Mouse (Mus musculus): ENCODE data around the gene Gm26920.
A peak's percentile ranks its signal among the peaks of the same experiment; 100 is the strongest.
"Not testable (repeated sequence)": the region's sequence is repeated elsewhere in the genome, so short reads cannot be mapped to it uniquely, and the experiment has no call there.

Gm26920 gene

GRCm38 (mm10) chr7:30090092-30090969, at the start of gene Gm26920, which contains the start of gene Zfp566:
Gene Gm26920 (minus strand): TSS chr7:30090410.
Gene Zfp566 (minus strand): TSS chr7:30090527.
- DNase-seq (ENCODE audit: low spot score in 2 of 2): peak; percentile 89 to 95

- DNase-seq (ENCODE audit: low spot score in 2 of 2): no peak
Measured at GRCm38 (mm10) chr7:30136826-30137225, 46.6 kb upstream of the Gm26920 start.

GRCm38 (mm10) chr7:30132396-30132795, 42.2 kb upstream of the Gm26920 start:
- no peak for DNase-seq (ENCODE audit: low spot score in 2 of 2)

DNA sequence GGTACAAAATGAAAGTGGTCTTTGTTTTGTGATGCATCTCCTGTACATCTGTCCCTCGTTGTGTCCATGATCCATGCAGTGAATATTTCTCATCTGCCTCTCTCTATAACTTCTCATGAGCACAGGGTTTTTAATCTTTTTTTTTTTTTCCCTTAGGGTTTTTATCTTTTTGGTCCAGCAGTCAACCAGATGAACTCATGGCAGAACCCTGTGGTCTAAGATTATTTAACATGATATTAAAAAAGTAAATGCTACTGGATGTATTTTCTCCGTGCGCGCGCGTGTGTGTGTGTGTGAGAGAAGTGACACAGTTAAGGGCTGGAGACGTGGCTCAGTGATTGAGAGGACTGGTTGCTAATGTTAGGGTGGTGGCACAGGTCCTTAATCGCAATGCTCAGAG, 39.7 kb upstream of the Gm26920 start:
- no peak for DNase-seq (ENCODE audit: low spot score in 2 of 2)

DNA sequence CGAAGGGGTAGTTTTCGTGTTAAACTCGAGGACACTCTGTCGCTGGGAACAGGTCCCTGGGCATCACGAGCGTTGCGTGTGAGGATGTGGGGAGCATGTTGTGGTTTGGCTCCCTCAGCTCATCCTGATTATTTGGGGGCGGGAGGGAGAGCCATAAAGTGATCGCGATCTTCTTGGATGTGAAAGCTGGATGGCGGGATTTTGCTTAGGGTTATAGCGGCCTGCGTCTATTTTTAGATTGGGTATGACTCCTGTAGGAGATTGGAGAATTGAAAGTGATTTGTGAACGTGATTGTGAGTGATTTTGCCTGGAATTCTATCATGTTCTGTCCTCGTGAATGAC, 31.9 kb upstream of the Gm26920 start:
- DNase-seq (ENCODE audit: low spot score in 2 of 2): no peak

DNA sequence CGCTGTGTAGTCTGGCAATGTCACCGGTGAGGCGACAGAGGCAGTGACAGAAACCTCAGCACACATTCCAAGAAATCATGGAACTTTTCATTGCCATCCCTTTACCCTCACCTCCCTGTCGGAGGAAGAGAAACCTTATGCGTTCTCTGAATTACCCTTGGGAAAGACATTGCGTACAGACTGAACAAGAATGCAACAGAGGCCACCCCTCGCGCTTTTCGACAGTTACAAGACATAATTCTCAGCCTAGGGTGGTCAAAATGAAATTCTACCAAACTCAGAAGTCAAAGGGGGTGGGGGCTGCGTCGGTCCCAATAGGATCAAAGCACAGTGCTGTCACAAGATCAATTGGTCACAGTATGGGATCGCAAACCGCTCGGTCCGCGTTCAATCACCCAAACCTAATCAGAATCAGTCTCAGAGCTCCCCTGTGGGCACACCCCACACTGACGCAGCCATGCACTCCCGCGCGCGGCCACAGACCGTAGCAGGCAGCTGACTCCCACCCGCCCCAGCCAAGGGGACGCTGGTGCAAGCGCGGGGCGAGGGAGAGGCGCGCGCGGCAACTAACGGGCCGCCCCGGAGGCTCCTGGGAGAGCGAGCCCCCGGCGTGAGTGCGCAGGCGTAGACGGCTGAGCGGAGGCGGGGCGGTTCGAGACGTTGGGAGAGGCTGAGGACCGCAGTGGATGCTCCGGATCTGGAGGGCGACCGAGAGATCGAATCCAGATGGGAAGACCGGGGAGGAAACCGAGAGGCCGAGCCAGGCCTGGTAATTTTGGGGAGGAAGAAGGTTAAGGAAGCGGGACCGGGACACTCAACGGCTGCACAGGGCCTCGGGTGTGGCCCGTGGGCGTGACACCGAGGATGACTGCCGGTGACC, 31.3 kb upstream of the Gm26920 start, which contains the start of gene Zfp382:
Gene Zfp382 (plus strand): TSS at position 635 of the 880 bp plus-strand sequence.
- peak; percentile 81 to 90 for DNase-seq (ENCODE audit: low spot score in 2 of 2)

GRCm38 (mm10) chr7:30117935-30118334, 27.7 kb upstream of the Gm26920 start:
- not testable (repeated sequence) for DNase-seq (ENCODE audit: low spot score in 2 of 2)

GRCm38 (mm10) chr7:30116076-30116475, 25.9 kb upstream of the Gm26920 start:
- no peak for DNase-seq (ENCODE audit: low spot score in 2 of 2)

DNA sequence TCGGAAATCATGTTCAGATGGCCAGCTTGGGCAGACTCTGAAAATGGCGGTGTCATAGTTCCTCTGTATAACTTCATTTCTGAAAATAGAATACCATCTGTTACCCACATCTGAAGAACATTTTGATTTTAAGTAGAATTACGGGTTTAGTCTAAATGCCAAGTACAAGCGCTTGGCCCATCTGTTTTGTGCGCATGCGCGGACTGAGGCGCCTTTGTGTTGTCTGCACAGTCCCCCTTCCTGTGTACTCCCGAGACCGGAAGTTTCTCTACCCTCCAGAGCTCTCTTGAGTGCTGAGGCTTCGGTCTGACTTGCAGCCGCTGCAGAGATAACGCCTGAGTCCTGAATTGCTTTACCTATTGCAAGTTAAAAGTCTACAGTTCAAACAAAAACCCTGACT, 9.1 kb upstream of the Gm26920 start:
- DNase-seq (ENCODE audit: low spot score in 2 of 2): peak; percentile 66 to 71

DNA sequence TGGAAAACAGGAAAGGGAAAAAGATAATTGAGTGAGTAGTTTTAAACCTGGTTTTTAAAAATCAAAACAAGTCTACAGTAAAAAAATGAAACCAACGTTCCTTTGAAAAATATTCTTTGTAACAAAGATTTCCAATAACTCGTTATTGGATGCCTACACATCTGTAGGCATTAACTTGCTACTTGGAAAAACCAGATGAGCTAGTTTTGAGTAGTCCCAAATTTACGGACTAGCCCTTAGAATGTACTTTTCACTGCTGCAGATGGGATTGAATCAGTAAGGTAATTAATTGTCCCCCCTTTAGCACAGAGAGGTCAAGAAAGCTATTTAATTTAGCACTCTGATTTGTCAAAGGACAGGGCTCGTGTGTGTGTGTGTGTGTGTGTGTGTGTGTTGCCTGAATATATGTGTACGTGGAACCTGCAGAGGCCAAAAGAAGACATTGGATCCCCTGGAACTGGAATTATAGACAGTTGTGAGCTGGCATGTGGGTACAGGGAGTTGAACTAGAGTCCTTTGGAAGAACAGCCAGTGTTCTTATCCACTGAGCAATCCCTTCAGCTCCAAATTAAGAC, 5.4 kb upstream of the Gm26920 start:
- DNase-seq (ENCODE audit: low spot score in 2 of 2): no peak

GRCm38 (mm10) chr7:30094646-30095429, 4.6 kb upstream of the Gm26920 start, which contains the start of gene Zfp260:
Gene Zfp260 (plus strand): TSS chr7:30094777.
- peak; percentile 87 to 91 for DNase-seq (ENCODE audit: low spot score in 2 of 2)

DNA sequence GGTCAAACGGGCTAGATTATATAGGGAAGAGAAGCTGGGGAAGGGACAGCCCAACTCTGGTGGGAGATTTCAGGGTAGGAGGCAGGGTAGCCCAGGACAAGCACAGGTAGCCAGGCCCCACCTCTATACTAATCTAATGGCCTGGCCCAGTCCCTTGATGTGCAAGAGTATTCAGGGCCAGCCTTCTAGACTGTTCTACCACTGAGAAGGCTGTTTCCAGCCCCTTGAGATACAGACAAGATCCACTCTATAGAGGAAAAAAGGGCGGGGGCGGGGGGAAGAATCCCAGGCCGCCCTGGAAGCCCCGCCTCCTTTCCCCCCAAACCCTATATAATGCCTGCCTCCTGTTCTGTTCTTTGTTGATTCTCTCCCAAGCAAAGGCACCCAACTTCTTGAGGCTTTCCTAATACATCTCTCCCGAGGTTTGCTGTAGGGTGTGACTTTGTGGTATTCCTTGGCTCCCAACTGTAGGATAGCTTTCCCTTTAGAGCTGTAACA, 3.8 kb upstream of the Gm26920 start:
- no peak for DNase-seq (ENCODE audit: low spot score in 2 of 2)

GRCm38 (mm10) chr7:30092666-30093065, 2.5 kb upstream of the Gm26920 start:
- DNase-seq (ENCODE audit: low spot score in 2 of 2): no peak

DNA sequence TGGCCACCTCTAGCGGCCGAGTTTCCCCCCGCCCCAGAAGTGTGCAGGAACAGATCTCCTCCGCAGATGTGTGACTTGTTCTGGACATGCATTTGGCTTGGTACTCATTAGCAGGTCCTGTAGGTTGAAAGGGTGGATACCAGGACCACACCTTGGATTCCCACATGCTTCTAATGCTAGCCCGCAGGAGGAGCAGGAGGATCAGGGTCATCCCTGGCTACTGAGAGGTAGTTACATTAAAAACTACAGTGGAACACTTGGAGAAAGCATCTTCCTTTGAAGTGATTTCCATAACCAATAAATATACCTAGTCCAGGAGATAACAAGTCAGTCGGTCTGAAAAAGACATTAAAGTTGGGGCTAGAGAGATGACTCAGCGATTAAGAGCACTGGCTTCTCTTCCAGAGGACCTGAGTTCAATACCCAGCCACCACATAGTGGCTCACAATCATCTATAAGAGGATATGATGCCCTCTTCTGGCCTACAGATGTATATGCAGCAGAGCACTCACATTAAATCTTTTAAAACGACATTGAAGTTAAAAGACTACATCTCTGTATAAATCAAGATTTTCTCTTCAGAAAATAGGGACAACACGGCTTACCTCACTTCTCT, 868 bp upstream of the Gm26920 start:
- DNase-seq (ENCODE audit: low spot score in 2 of 2): no peak

- DNase-seq (ENCODE audit: low spot score in 2 of 2): peak in 1 of 2 experiments; percentile 11
Measured at GRCm38 (mm10) chr7:30089405-30089804, 805 bp downstream of the Gm26920 start.

GRCm38 (mm10) chr7:30086524-30086923, 3.7 kb downstream of the Gm26920 start:
- DNase-seq (ENCODE audit: low spot score in 2 of 2): no peak

GRCm38 (mm10) chr7:30072146-30073028, 17.8 kb downstream of the Gm26920 start, which contains the start of gene Zfp82:
Gene Zfp82 (minus strand): TSS chr7:30072900.
- DNase-seq (ENCODE audit: low spot score in 2 of 2): peak; percentile 85 to 87

DNA sequence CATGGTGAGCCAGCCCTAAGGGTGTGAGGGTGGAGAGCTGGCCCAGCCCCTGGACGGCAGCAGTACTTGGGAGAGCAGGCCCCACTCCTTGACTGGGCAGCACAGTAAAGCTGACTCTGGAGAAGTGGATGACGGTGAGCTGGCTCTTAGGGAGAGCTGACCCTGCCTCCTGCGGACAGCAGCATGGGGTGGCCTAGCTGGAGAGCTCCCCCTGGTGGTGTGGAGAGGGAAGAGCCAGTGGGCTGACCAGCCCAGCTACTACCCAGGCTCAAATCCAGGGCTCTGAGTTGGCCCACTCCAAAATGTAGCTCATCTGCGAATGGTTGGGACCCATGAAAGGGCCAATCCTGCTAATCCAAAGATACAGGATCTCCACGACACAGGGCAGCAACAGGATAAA, 25.6 kb downstream of the Gm26920 start:
- DNase-seq (ENCODE audit: low spot score in 2 of 2): no peak

DNA sequence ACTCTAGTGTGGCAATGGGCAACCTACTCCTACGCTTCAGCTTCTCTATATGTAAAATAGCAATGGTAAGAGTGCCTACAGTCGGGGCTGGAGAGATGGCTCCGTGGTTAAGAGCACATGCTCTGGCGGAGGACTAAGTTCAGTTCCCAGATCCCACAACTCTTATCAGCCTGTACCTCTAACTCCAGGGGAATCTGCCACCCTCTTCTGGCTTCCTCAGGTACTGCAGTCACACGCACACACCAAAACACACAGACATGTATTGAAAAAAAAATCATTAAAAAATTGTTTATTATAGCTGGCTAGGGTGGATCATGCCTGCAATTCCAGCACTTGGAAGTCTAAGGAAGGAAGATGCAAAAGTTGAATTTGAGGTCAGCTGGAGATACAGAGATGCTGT, 27.7 kb downstream of the Gm26920 start:
- peak in 1 of 2 experiments; percentile 20 for DNase-seq (ENCODE audit: low spot score in 2 of 2)
